Mouse (Mus musculus): Measurements from ENCODE around the gene Atp23.

- TF ChIP-seq POLR2A (IDR thresholded peaks at IDR 0.05; ENCODE audit: insufficient read length, low read depth) (no peak), MAX (IDR thresholded peaks at IDR 0.05; ENCODE audit: low read depth) (no peak), TCF12 (IDR thresholded peaks at IDR 0.05; ENCODE audit: insufficient read depth, poor library complexity, severe bottlenecking) (no peak), E2F4 (IDR thresholded peaks at IDR 0.05; ENCODE audit: insufficient read depth) (no peak), CEBPB (IDR thresholded peaks at IDR 0.05; ENCODE audit: insufficient read depth, poor library complexity, severe bottlenecking) (no peak), MYOG (IDR thresholded peaks at IDR 0.05; ENCODE audit: control insufficient read depth in 1 of 3, insufficient read depth in 1 of 3, insufficient read length in 2 of 3, low read depth in 2 of 3) (no peak), USF1 (IDR thresholded peaks at IDR 0.05; ENCODE audit: low read depth) (no peak), POLR2AphosphoS2 (IDR thresholded peaks at IDR 0.05; ENCODE audit: insufficient read length, low read depth) (no peak), MYOD1 (IDR thresholded peaks at IDR 0.05; ENCODE audit: control insufficient read depth in 1 of 3, insufficient read length in 2 of 3, low read depth in 2 of 3) (no peak)
Measured at GRCm38 (mm10) chr10:126925391-126925790, 24.2 kb upstream of the Atp23 start.

Data from myocyte (in vitro differentiated cells).